Mouse (Mus musculus) cortical plate, adult 2 months (tissue): ENCODE measurements around the gene Lrig1. TPM values are rescaled to one million over a fixed set of nuclear protein-coding genes. Genes with fewer than 3 reads are reported as not detected.

ENCODE experiments used
- H3K27ac ChIP-seq: fragments of 200-500 bp; 2 replicates; pipeline ENCODE4 v1.5.1; 2012; ENCODE audit warnings: low read length, control low read depth, inconsistent platforms; ENCODE audit not compliant: insufficient read depth
- H3K4me1 ChIP-seq: fragments of 200-500 bp; 2 replicates; pipeline ENCODE4 v1.6.1; 2011; ENCODE audit warnings: low read length; ENCODE audit not compliant: control insufficient read depth, insufficient read depth
- H3K4me3 ChIP-seq: fragments of 200-500 bp; 2 replicates; pipeline ENCODE4 v1.5.1; 2011; ENCODE audit warnings: mild to moderate bottlenecking, low read length, control low read depth; ENCODE audit not compliant: insufficient read depth
- CTCF ChIP-seq: fragments of 200-500 bp; IDR thresholded peaks from 2 replicates; pipeline ENCODE4 v1.5.1; 2011; ENCODE audit warnings: mild to moderate bottlenecking, control low read depth, low read length; ENCODE audit not compliant: insufficient read depth; ENCODE audit errors: extremely low read depth
- POLR2A ChIP-seq: fragments of 200-500 bp; IDR thresholded peaks from 2 replicates; pipeline ENCODE4 v1.6.1; 2011; ENCODE audit warnings: mild to moderate bottlenecking, low read length, control low read depth; ENCODE audit not compliant: insufficient read depth; ENCODE audit errors: extremely low read depth
- polyA plus RNA-seq: library from polyadenylated mRNA; depleted of rRNA; stranded (reverse); fragments of >200 nt; gene quantifications from 2 replicates; pipeline ENCODE4 v1.2.3, GENCODE M21; 2012

The Lrig1 gene
- polyA plus RNA-seq, 1 experiment, result 19.7 TPM

GRCm38 (mm10) chr6:94613235-94613895, 86.6 kb downstream of the Lrig1 start:
- Histone ChIP-seq H3K4me3 (no peak overlapping the region), H3K27ac (no peak overlapping the region), H3K4me1 (no peaks in the 10 kb centered on the region)
- TF ChIP-seq POLR2A (no peak), CTCF (no peak)

- TF ChIP-seq POLR2A, result no peak
- TF ChIP-seq CTCF, result no peak
- no peaks in the 10 kb centered on the region for H3K4me1 ChIP-seq
- no peak overlapping the region for H3K27ac ChIP-seq
- no peak overlapping the region for H3K4me3 ChIP-seq
These were observed 95.4 kb downstream of the Lrig1 start for GRCm38 (mm10) chr6:94604546-94604945.

GRCm38 (mm10) chr6:94604072-94604471, 95.9 kb downstream of the Lrig1 start:
- TF ChIP-seq CTCF (no peak), POLR2A (no peak)
- Histone ChIP-seq H3K4me1 (no peaks in the 10 kb centered on the region), H3K27ac (no peak overlapping the region), H3K4me3 (no peak overlapping the region)

GRCm38 (mm10) chr6:94601811-94602210, 98.1 kb downstream of the Lrig1 start:
- TF ChIP-seq CTCF (no peak), POLR2A (no peak)
- Histone ChIP-seq H3K27ac (no peak overlapping the region), H3K4me1 (no peaks in the 10 kb centered on the region), H3K4me3 (no peak overlapping the region)

- Histone ChIP-seq H3K4me1 (no peaks in the 10 kb centered on the region), H3K4me3 (no peak overlapping the region), H3K27ac (no peak overlapping the region)
- no peak for TF ChIP-seq POLR2A
- TF ChIP-seq CTCF, result no peak
These were observed 98.9 kb downstream of the Lrig1 start for GRCm38 (mm10) chr6:94601101-94601500.

- Histone ChIP-seq H3K4me1 (no peaks in the 10 kb centered on the region), H3K4me3 (no peak overlapping the region), H3K27ac (no peak overlapping the region)
- no peak for TF ChIP-seq CTCF
- TF ChIP-seq POLR2A, result no peak
These were observed 100.9 kb downstream of the Lrig1 start for GRCm38 (mm10) chr6:94599016-94599415.

GRCm38 (mm10) chr6:94598421-94598820, 101.5 kb downstream of the Lrig1 start:
- no peak overlapping the region for H3K27ac ChIP-seq
- no peaks in the 10 kb centered on the region for H3K4me1 ChIP-seq
- TF ChIP-seq POLR2A (no peak), CTCF (no peak)
- no peak overlapping the region for H3K4me3 ChIP-seq

- H3K4me3 ChIP-seq, result no peak overlapping the region
- peaks cover 5% of the 10 kb centered on the region; the same call in 1 of the 2 replicates for H3K4me1 ChIP-seq
- no peak overlapping the region for H3K27ac ChIP-seq
- TF ChIP-seq CTCF (no peak), POLR2A (no peak)
These were observed 103.0 kb downstream of the Lrig1 start for GRCm38 (mm10) chr6:94596761-94597485.

GRCm38 (mm10) chr6:94596051-94596760, 103.8 kb downstream of the Lrig1 start:
- H3K27ac ChIP-seq, result no peak overlapping the region
- TF ChIP-seq CTCF (no peak), POLR2A (no peak)
- peaks cover 8% of the 10 kb centered on the region; the same call in 1 of the 2 replicates for H3K4me1 ChIP-seq
- H3K4me3 ChIP-seq, result no peak overlapping the region

GRCm38 (mm10) chr6:94595206-94595605, 104.8 kb downstream of the Lrig1 start:
- H3K4me3 ChIP-seq, result no peak overlapping the region
- no peak overlapping the region for H3K27ac ChIP-seq
- peaks cover 8% of the 10 kb centered on the region; the same call in 1 of the 2 replicates for H3K4me1 ChIP-seq
- TF ChIP-seq CTCF (no peak), POLR2A (no peak)
